Mouse (Mus musculus) ES-Bruce4 (cell line): Measurements from ENCODE around the gene Catip.

ENCODE experiments used
- CTCF ChIP-seq: IDR thresholded peaks from one replicate; pipeline ENCODE4 v1.8.1; 2011; ENCODE audit warnings: low read depth, low read length
- EP300 ChIP-seq: IDR thresholded peaks from 2 replicates; pipeline ENCODE4 v1.6.1; 2011; ENCODE audit warnings: low read depth, low read length; ENCODE audit not compliant: insufficient read depth
- POLR2A ChIP-seq: IDR thresholded peaks from one replicate; pipeline ENCODE4 v1.8.1; 2011; ENCODE audit warnings: low read length; ENCODE audit not compliant: insufficient read depth

GRCm38 (mm10) chr1:74357531-74357930, 4.4 kb upstream of the Catip start:
- TF ChIP-seq CTCF: no peak
- TF ChIP-seq POLR2A: no peak
- no peak for TF ChIP-seq EP300
